Mouse (Mus musculus): ENCODE data around the gene Slc27a2. TPM values are rescaled to one million over a fixed set of nuclear protein-coding genes. Genes with fewer than 3 reads are reported as not detected.

Slc27a2 gene
- polyA plus RNA-seq, 1 experiment from 2014 or later = 3.7 TPM

DNA sequence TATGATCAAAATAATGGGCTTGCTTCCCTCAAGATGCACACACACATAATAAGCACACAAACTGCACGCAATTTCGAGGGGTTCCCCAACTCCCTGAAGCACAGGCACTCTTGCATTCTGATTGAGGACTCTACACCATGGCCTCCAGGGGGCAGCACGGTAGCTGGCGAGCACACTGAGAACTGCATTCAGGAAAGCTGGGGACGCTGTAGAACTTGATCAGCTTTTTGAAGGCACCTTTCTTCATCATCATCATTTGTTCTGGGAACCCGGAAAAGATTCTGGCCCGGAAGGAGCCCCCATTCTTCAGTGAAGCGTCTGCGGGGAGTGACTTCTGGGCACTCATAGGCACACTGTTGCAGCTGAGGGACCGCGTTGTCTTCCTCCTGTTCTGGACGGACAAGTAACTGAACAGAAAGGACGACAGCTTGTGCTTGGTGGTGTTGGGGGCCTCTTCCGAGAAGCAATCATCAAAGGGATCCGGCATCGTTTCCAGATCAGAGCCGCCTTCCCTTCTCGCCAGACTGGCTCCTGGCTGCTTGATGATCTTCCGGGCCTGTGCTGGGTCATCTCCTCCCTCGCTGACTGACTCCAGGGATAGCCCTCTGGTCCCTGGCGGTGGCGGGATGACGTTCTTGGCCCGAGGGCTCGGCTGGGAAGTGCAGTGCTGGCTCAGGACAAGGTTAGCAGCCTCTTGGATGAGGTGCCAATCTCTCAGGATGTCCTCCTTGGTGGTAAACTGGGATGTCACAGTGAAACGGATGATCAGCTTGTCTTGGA lies 41.8 kb downstream of the Slc27a2 start:
- no peaks in the 10 kb centered on the region for H3K27me3 ChIP-seq (replicated peaks; ENCODE audit: control insufficient read depth, insufficient read depth, low read length)
- no peaks in the 10 kb centered on the region for H3K4me1 ChIP-seq (ENCODE audit: control insufficient read depth, insufficient read depth, low read length)
- H3K36me3 ChIP-seq (ENCODE audit: control insufficient read depth, insufficient read depth, low read length) = no peaks in the 10 kb centered on the region
- peak overlapping the region; percentile 1; the same call in 1 of the 2 replicates for H3K9ac ChIP-seq (ENCODE audit: low read length)
- no peak overlapping the region for H3K27ac ChIP-seq (ENCODE audit: low read depth, low read length)
- peak; percentile 65; the same call in 1 of the 2 replicates for ATAC-seq
- 36% methylated on average over 26 of the region's 26 CpGs for WGBS
- H3K4me3 ChIP-seq (ENCODE audit: low read depth, low read length) = peak overlapping the region; percentile 17
- peak; percentile 82 for DNase-seq (ENCODE audit: low spot score)
- no peaks in the 10 kb centered on the region for H3K9me3 ChIP-seq (replicated peaks; ENCODE audit: control insufficient read depth, low read length)
- peak overlapping the region; percentile 49 for H3K4me2 ChIP-seq (ENCODE audit: low read length)

DNA sequence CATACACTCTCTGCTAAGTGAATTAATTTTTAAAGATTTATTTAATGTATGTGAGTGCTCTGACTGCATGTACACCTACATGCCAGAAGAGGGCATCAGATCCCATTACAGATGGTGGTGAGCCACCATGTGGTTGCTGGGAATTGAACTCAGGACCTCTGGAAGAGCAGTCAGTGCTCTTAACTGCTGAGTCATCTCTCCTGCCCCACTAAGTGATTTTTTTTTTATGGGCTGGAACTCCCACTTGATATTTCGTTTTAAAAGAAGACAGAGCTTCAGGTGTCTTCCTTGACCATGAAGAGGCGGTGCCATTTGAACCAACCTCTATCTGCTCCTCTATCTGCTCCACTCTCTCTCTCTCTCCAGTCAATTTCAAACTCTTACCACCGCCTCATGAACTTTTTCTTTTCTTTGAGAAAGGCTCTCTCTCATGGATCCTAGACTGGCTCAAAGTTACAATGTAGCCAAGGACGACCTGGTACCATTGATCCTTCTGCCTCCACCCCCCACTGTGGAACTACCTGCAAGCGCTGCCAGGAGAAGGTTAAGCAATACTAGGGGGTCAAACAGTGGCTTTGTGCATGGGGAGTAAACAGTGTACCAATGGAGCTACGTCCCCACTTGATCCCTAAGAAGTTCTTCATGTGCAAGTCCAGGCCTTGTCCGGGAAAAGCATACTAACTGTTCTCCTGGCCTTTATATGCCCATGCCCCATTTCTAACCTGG lies 44.3 kb downstream of the Slc27a2 start:
- Histone ChIP-seq H3K4me2 (ENCODE audit: low read length) (no peak overlapping the region), H3K36me3 (ENCODE audit: control insufficient read depth, insufficient read depth, low read length) (no peaks in the 10 kb centered on the region), H3K27me3 (replicated peaks; ENCODE audit: control insufficient read depth, insufficient read depth, low read length) (no peaks in the 10 kb centered on the region), H3K27ac (ENCODE audit: low read depth, low read length) (no peak overlapping the region), H3K9ac (ENCODE audit: low read length) (no peak overlapping the region), H3K4me1 (ENCODE audit: control insufficient read depth, insufficient read depth, low read length) (no peaks in the 10 kb centered on the region), H3K9me3 (replicated peaks; ENCODE audit: control insufficient read depth, low read length) (no peaks in the 10 kb centered on the region), H3K4me3 (ENCODE audit: low read depth, low read length) (no peak overlapping the region)
- 91% methylated on average over 7 of the region's 7 CpGs for WGBS
- DNase-seq (ENCODE audit: low spot score) = no peak
- no peak for ATAC-seq

DNA sequence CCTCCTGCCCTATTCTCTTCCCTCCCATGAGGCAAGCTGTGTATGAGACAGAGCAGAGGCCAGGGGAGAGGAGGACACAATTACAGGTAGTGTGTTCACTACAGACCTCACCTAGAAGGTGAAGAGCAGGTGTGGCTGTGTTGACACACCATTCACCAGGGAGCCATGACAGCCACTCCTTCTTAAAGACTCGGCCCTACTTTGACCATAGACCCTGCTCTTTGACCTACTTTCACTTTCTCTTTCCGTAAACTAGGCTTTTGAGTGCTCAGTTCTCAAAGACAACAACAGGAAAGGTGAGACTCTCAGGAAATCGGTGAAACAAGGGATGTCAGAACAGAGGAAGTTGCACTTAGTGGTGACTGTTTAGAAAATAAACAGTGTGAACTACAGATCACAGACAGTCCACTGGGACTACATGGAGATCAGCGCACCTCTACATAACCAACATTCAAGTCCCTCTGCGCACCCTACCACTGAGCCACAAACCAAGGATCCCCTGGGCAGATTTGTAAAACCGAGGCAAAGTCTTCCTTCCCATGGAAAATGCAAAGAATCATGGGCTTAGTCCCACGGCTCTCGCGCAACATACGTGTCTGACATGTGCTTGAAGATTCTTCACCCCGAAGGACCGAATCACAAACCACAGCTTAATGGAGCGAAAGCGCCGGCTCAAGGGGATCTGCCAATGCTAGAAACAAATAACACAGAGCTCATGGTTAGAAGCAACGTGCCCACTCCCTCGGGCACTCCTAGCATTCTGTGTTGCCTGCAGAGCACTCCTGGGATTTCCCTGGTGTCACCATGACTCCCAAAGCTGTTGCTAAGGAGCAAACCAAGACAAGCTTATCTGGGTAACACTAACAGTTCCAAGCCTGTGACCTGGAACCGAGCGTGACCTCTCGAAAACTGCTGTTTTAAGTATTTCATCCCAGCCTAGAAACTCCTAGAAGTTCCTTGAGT lies 45.4 kb downstream of the Slc27a2 start:
- no peak for ATAC-seq
- Histone ChIP-seq H3K9ac (ENCODE audit: low read length) (no peak overlapping the region), H3K9me3 (replicated peaks; ENCODE audit: control insufficient read depth, low read length) (no peaks in the 10 kb centered on the region), H3K4me2 (ENCODE audit: low read length) (no peak overlapping the region), H3K4me3 (ENCODE audit: low read depth, low read length) (no peak overlapping the region), H3K36me3 (ENCODE audit: control insufficient read depth, insufficient read depth, low read length) (no peaks in the 10 kb centered on the region), H3K27ac (ENCODE audit: low read depth, low read length) (no peak overlapping the region), H3K4me1 (ENCODE audit: control insufficient read depth, insufficient read depth, low read length) (no peaks in the 10 kb centered on the region), H3K27me3 (replicated peaks; ENCODE audit: control insufficient read depth, insufficient read depth, low read length) (no peaks in the 10 kb centered on the region)
- no peak for DNase-seq (ENCODE audit: low spot score)
- WGBS = 90% methylated on average over 20 of the region's 20 CpGs

DNA sequence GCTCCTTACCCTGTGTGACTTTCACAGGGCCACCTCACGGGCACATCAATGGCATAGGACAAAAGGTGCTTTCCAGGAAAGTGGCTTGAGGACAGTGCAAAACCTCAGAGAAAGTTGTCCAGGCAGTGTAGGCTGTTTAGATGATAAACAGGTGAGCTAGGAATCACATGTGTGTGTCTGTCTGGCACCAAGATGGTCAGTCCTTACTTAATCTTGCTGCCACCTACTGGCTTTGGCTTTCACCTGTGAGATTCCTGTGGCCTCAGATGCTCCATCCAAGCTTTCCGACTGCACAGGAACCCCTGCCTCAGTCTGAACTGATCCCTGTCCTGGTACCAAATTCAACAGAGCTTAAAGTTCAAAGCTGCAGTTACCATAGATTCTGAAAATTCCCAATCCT lies 46.2 kb downstream of the Slc27a2 start:
- 45% methylated on average over 2 of the region's 2 CpGs for WGBS
- Histone ChIP-seq H3K4me3 (ENCODE audit: low read depth, low read length) (no peak overlapping the region), H3K4me1 (ENCODE audit: control insufficient read depth, insufficient read depth, low read length) (no peaks in the 10 kb centered on the region), H3K9ac (ENCODE audit: low read length) (no peak overlapping the region), H3K36me3 (ENCODE audit: control insufficient read depth, insufficient read depth, low read length) (no peaks in the 10 kb centered on the region), H3K9me3 (replicated peaks; ENCODE audit: control insufficient read depth, low read length) (no peaks in the 10 kb centered on the region), H3K4me2 (ENCODE audit: low read length) (no peak overlapping the region), H3K27ac (ENCODE audit: low read depth, low read length) (no peak overlapping the region), H3K27me3 (replicated peaks; ENCODE audit: control insufficient read depth, insufficient read depth, low read length) (no peaks in the 10 kb centered on the region)
- DNase-seq (ENCODE audit: low spot score) (no peak), ATAC-seq (no peak)

DNA sequence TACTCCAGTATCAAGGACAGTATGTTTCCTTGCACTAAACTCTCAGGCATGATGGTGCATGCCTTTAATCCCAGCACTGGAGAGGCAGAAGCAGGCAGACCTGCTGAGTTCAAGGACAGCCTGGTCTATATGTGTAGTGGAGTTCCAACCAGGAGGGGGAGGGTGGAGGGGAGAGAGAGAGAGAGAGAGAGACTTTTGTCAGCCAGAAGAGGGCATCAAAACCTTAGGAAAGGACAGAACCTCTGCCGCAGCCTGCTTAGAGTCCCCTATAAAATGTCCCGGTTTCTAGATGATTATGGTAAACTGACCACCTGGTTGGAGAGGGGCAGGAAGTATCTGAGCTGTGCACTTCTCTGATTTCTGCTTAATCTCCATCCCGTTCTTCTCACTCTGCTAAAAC lies 46.8 kb downstream of the Slc27a2 start:
- WGBS = 14% methylated on average over 3 of the region's 3 CpGs
- Histone ChIP-seq H3K27me3 (replicated peaks; ENCODE audit: control insufficient read depth, insufficient read depth, low read length) (no peaks in the 10 kb centered on the region), H3K27ac (ENCODE audit: low read depth, low read length) (no peak overlapping the region), H3K4me3 (ENCODE audit: low read depth, low read length) (no peak overlapping the region), H3K9me3 (replicated peaks; ENCODE audit: control insufficient read depth, low read length) (no peaks in the 10 kb centered on the region), H3K9ac (ENCODE audit: low read length) (no peak overlapping the region), H3K4me2 (ENCODE audit: low read length) (no peak overlapping the region), H3K4me1 (ENCODE audit: control insufficient read depth, insufficient read depth, low read length) (no peaks in the 10 kb centered on the region), H3K36me3 (ENCODE audit: control insufficient read depth, insufficient read depth, low read length) (no peaks in the 10 kb centered on the region)
- peak; percentile 37 for DNase-seq (ENCODE audit: low spot score)
- ATAC-seq = no peak

DNA sequence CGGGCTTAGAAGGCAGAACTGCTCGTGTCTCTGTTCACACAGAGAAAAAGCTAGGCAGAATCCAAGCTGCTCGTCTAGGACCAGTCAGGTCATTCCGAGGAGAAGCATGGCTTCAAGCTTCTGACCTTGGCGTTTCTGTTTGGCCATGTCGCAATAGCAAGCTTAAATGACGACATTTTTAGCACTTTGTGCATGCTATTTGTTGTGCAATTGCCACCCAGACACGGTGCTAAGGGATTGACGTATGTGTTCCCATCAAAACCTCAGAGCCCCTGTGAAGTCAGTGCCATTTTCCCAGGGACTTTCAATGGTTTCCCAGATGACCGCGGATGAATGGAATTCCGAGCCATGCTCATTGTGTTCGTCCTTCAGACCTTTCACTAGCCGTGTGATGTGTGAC lies 48.3 kb downstream of the Slc27a2 start:
- Histone ChIP-seq H3K4me3 (ENCODE audit: low read depth, low read length) (no peak overlapping the region), H3K9ac (ENCODE audit: low read length) (no peak overlapping the region), H3K36me3 (ENCODE audit: control insufficient read depth, insufficient read depth, low read length) (no peaks in the 10 kb centered on the region), H3K4me2 (ENCODE audit: low read length) (no peak overlapping the region), H3K4me1 (ENCODE audit: control insufficient read depth, insufficient read depth, low read length) (no peaks in the 10 kb centered on the region), H3K27me3 (replicated peaks; ENCODE audit: control insufficient read depth, insufficient read depth, low read length) (no peaks in the 10 kb centered on the region), H3K9me3 (replicated peaks; ENCODE audit: control insufficient read depth, low read length) (no peaks in the 10 kb centered on the region), H3K27ac (ENCODE audit: low read depth, low read length) (no peak overlapping the region)
- DNase-seq (ENCODE audit: low spot score) (no peak), ATAC-seq (no peak)
- WGBS = 81% methylated on average over 14 of the region's 14 CpGs

DNA sequence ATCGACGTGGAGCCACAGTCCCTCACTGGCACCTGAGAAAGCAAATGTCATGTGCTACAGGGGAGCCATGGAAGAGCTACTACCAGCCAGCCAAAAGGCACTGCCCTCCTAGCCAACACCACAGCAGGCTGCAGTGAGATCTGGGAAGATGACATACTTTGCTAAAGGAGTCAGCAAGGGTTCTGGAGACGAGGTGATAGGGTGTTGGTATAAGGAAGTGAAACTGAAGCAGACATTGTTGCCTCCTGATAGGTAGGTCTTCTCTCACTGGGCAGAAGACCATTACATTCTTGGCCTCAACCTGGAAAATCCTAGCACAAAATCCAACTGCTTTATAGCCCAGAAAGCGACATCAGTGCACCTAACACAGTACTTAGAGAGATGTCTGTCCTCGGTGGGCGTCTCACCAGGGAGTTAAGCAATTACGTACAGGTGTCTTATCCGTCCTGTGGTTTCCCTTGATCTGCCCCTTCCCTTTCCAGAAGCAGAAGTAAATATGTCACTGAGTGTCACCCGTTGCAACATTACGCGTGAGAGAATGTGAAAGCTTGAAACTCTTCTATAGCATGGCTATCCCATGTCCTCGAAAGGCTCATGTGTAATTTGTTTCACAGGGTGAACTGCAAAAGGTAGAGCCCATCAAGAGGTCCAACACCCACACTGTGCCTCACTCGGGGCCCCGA lies 49.9 kb downstream of the Slc27a2 start:
- Histone ChIP-seq H3K4me2 (ENCODE audit: low read length) (no peak overlapping the region), H3K4me3 (ENCODE audit: low read depth, low read length) (no peak overlapping the region), H3K27ac (ENCODE audit: low read depth, low read length) (no peak overlapping the region), H3K9me3 (replicated peaks; ENCODE audit: control insufficient read depth, low read length) (no peaks in the 10 kb centered on the region), H3K9ac (ENCODE audit: low read length) (no peak overlapping the region), H3K4me1 (ENCODE audit: control insufficient read depth, insufficient read depth, low read length) (no peaks in the 10 kb centered on the region), H3K27me3 (replicated peaks; ENCODE audit: control insufficient read depth, insufficient read depth, low read length) (no peaks in the 10 kb centered on the region), H3K36me3 (ENCODE audit: control insufficient read depth, insufficient read depth, low read length) (no peaks in the 10 kb centered on the region)
- DNase-seq (ENCODE audit: low spot score) (no peak), ATAC-seq (no peak)
- 92% methylated on average over 14 of the region's 14 CpGs for WGBS

DNA sequence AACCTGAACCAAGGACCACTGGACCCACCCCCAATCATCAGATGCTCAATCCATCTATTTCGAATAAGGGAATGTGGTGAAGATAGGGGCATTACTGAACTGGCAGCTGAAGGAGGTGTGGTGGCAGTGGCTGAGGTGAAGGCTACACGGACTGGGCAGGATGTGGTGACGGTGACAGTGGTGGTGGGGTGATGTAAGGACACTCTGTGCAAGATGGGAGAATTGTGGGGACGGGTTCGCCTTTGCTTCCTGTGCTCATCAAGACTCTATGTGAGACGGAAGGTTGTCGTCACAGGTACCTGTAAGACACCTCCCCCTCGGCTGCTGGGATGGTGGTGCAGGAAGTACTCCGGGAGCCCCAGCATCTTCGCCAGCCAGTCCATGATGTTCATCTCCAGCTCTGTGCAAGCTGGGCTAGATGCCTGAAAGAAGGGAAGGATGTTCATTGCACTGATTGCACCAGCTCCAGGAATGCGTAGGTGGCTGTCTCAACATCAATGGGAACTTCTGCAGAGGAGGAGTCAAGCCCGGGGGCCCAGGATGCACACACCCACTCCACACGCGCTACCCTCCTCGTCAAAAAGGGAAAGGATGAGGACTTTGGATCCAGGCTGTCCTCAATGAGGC lies 54.0 kb downstream of the Slc27a2 start:
- no peaks in the 10 kb centered on the region for H3K9me3 ChIP-seq (replicated peaks; ENCODE audit: control insufficient read depth, low read length)
- no peak overlapping the region for H3K27ac ChIP-seq (ENCODE audit: low read depth, low read length)
- no peaks in the 10 kb centered on the region for H3K4me1 ChIP-seq (ENCODE audit: control insufficient read depth, insufficient read depth, low read length)
- no peak for DNase-seq (ENCODE audit: low spot score)
- H3K4me2 ChIP-seq (ENCODE audit: low read length) = no peak overlapping the region
- no peak overlapping the region for H3K4me3 ChIP-seq (ENCODE audit: low read depth, low read length)
- H3K27me3 ChIP-seq (replicated peaks; ENCODE audit: control insufficient read depth, insufficient read depth, low read length) = no peaks in the 10 kb centered on the region
- no peaks in the 10 kb centered on the region for H3K36me3 ChIP-seq (ENCODE audit: control insufficient read depth, insufficient read depth, low read length)
- 88% methylated on average over 15 of the region's 15 CpGs for WGBS
- no peak for ATAC-seq
- H3K9ac ChIP-seq (ENCODE audit: low read length) = no peak overlapping the region

All from forebrain, embryonic 14.5 days (tissue).